Mouse (Mus musculus) embryonic facial prominence, embryonic 14.5 days (tissue): ENCODE results near the gene Fbxo41. TPM values are rescaled to one million over a fixed set of nuclear protein-coding genes. Genes with fewer than 3 reads are reported as not detected.

ENCODE experiments used
- ATAC-seq: fragments of 200-750 bp; cut with Nextera tagmentation; 2 replicates; pipeline ENCODE4 v1.8.0; 2017; ENCODE audit warnings: low read depth, moderate number of reproducible peaks, moderate TSS enrichment
- DNase-seq: peaks from one replicate; pipeline ENCODE4 v3.0.0-alpha.2; 2015; ENCODE audit warnings: low spot score
- H3K27ac ChIP-seq: fragments of 300-500 bp; sonication (generic); replicated peaks from 2 replicates; pipeline ENCODE4 v1.5.1; 2014; ENCODE audit warnings: low read depth, mild to moderate bottlenecking, low read length, moderate library complexity
- H3K27me3 ChIP-seq: fragments of 300-500 bp; sonication (generic); replicated peaks from 2 replicates; pipeline ENCODE4 v1.6.1; 2014; ENCODE audit warnings: low read length; ENCODE audit not compliant: control insufficient read depth, insufficient read depth
- H3K36me3 ChIP-seq: fragments of 300-500 bp; sonication (generic); 2 replicates; pipeline ENCODE4 v1.6.1; 2014; ENCODE audit warnings: low read length, mixed read lengths; ENCODE audit not compliant: control insufficient read depth, insufficient read depth
- H3K4me1 ChIP-seq: fragments of 300-500 bp; sonication (generic); 2 replicates; pipeline ENCODE4 v1.6.1; 2014; ENCODE audit warnings: antibody characterized with exemption, low read length; ENCODE audit not compliant: control insufficient read depth, insufficient read depth
- H3K4me2 ChIP-seq: fragments of 300-500 bp; sonication (generic); 2 replicates; pipeline ENCODE4 v1.6.1; 2014; ENCODE audit warnings: low read depth, mild to moderate bottlenecking, low read length, moderate library complexity, mixed read lengths
- H3K4me3 ChIP-seq: fragments of 300-500 bp; sonication (generic); 2 replicates; pipeline ENCODE4 v1.5.1; 2014; ENCODE audit warnings: low read depth, mild to moderate bottlenecking, low read length
- H3K9ac ChIP-seq: fragments of 300-500 bp; sonication (generic); 2 replicates; pipeline ENCODE4 v1.6.1; 2014; ENCODE audit warnings: low read depth, mild to moderate bottlenecking, low read length, moderate library complexity, mixed read lengths
- H3K9me3 ChIP-seq: fragments of 300-500 bp; sonication (generic); 2 replicates; pipeline ENCODE4 v1.6.1; 2016; ENCODE audit warnings: low read length; ENCODE audit not compliant: control insufficient read depth
- WGBS: fragments of 180-500 bp; shearing (Covaris S2); extraction: QIAGEN DNeasy Blood & Tissue Kit; methylation state at CpG from one replicate; pipeline ENCODE4 v1.1.7; 2014; 5-methylcytosine and 5-hydroxymethylcytosine counted together
- polyA plus RNA-seq: library from polyadenylated mRNA; unstranded; fragments of >200 nt; fragmentation: Nextera tagmentation; extraction: Ambion mirVana; gene quantifications from 2 replicates; pipeline ENCODE4 v1.2.1, GENCODE M21; 2014

Fbxo41 gene
- polyA plus RNA-seq, 1 experiment from 2014 or later, result 0.49 TPM

- no peaks in the 10 kb centered on the region for H3K36me3 ChIP-seq
- H3K27ac ChIP-seq, result no peak overlapping the region
- ATAC-seq (no peak), DNase-seq (peak; percentile 24)
- no peaks in the 10 kb centered on the region for H3K9me3 ChIP-seq
- peaks cover 59% of the 10 kb centered on the region for H3K27me3 ChIP-seq
- peak overlapping the region; percentile 39 for H3K4me3 ChIP-seq
- peaks cover 9% of the 10 kb centered on the region for H3K4me1 ChIP-seq
- H3K9ac ChIP-seq, result 0 out of 2 replicates have a peak overlapping the region, but pooled peaks have one; percentile 8
- WGBS, result 3% methylated on average over 56 of the region's 92 CpGs
- peak overlapping the region; percentile 56 for H3K4me2 ChIP-seq
Measured at GRCm38 (mm10) chr6:85483843-85484721, 18.7 kb downstream of the Fbxo41 start.

GRCm38 (mm10) chr6:85480685-85481084 is 22.1 kb downstream of the Fbxo41 start:
- no peaks in the 10 kb centered on the region for H3K36me3 ChIP-seq
- no peaks in the 10 kb centered on the region for H3K9me3 ChIP-seq
- H3K9ac ChIP-seq, result no peak overlapping the region
- peaks cover 9% of the 10 kb centered on the region for H3K4me1 ChIP-seq
- H3K4me2 ChIP-seq, result no peak overlapping the region
- peaks cover 54% of the 10 kb centered on the region for H3K27me3 ChIP-seq
- DNase-seq (no peak), ATAC-seq (no peak)
- WGBS, result 56% methylated on average over 13 of the region's 16 CpGs
- no peak overlapping the region for H3K4me3 ChIP-seq
- no peak overlapping the region for H3K27ac ChIP-seq

GRCm38 (mm10) chr6:85479979-85480378 is 22.8 kb downstream of the Fbxo41 start:
- H3K27me3 ChIP-seq, result peaks cover 48% of the 10 kb centered on the region

GRCm38 (mm10) chr6:85478416-85478815 is 24.4 kb downstream of the Fbxo41 start:
- Histone ChIP-seq H3K9me3 (no peaks in the 10 kb centered on the region), H3K36me3 (no peaks in the 10 kb centered on the region), H3K27me3 (peaks cover 32% of the 10 kb centered on the region), H3K4me1 (no peaks in the 10 kb centered on the region), H3K9ac (no peak overlapping the region), H3K4me3 (no peak overlapping the region), H3K4me2 (no peak overlapping the region), H3K27ac (no peak overlapping the region)
- WGBS, result 47% methylated on average over 14 of the region's 14 CpGs
- DNase-seq, result no peak
- no peak for ATAC-seq

More at GRCm38 (mm10) chr6:85479979-85480378, 22.8 kb downstream of the Fbxo41 start:
- Histone ChIP-seq H3K9me3 (no peaks in the 10 kb centered on the region), H3K4me1 (peaks cover 9% of the 10 kb centered on the region), H3K4me3 (no peak overlapping the region), H3K9ac (no peak overlapping the region), H3K27ac (no peak overlapping the region), H3K36me3 (no peaks in the 10 kb centered on the region), H3K4me2 (no peak overlapping the region)
- ATAC-seq, result no peak
- no peak for DNase-seq
- 73% methylated on average over 5 of the region's 5 CpGs for WGBS

GRCm38 (mm10) chr6:85477366-85477917 is 25.4 kb downstream of the Fbxo41 start:
- Histone ChIP-seq H3K36me3 (no peaks in the 10 kb centered on the region), H3K27me3 (peaks cover 23% of the 10 kb centered on the region), H3K27ac (no peak overlapping the region), H3K4me3 (no peak overlapping the region), H3K9me3 (no peaks in the 10 kb centered on the region), H3K9ac (no peak overlapping the region), H3K4me2 (no peak overlapping the region), H3K4me1 (no peaks in the 10 kb centered on the region)
- 34% methylated on average over 9 of the region's 10 CpGs for WGBS
- DNase-seq (peak; percentile 23), ATAC-seq (peak; percentile 48; the same call in 1 of the 2 replicates)

GRCm38 (mm10) chr6:85475581-85475980 is 27.2 kb downstream of the Fbxo41 start:
- Histone ChIP-seq H3K36me3 (no peaks in the 10 kb centered on the region), H3K4me3 (no peak overlapping the region), H3K4me2 (no peak overlapping the region), H3K27ac (no peak overlapping the region), H3K9me3 (no peaks in the 10 kb centered on the region), H3K27me3 (peaks cover 6% of the 10 kb centered on the region; the same call in 1 of the 2 replicates), H3K4me1 (no peaks in the 10 kb centered on the region), H3K9ac (no peak overlapping the region)
- 92% methylated on average over 3 of the region's 3 CpGs for WGBS
- DNase-seq (no peak), ATAC-seq (no peak)

GRCm38 (mm10) chr6:85472542-85472941 is 30.3 kb downstream of the Fbxo41 start:
- no peak overlapping the region for H3K4me2 ChIP-seq
- DNase-seq (no peak), ATAC-seq (no peak)
- no peaks in the 10 kb centered on the region for H3K4me1 ChIP-seq
- no peaks in the 10 kb centered on the region for H3K9me3 ChIP-seq
- no peaks in the 10 kb centered on the region for H3K27me3 ChIP-seq
- H3K36me3 ChIP-seq, result peaks cover 22% of the 10 kb centered on the region
- WGBS, result 53% methylated on average over 5 of the region's 5 CpGs
- H3K4me3 ChIP-seq, result no peak overlapping the region
- H3K9ac ChIP-seq, result no peak overlapping the region
- H3K27ac ChIP-seq, result no peak overlapping the region

- no peak overlapping the region for H3K27ac ChIP-seq
- WGBS, result 57% methylated on average over 8 of the region's 8 CpGs
- DNase-seq (no peak), ATAC-seq (no peak)
- H3K9ac ChIP-seq, result no peak overlapping the region
- no peak overlapping the region for H3K4me2 ChIP-seq
- H3K36me3 ChIP-seq, result peaks cover 28% of the 10 kb centered on the region
- no peaks in the 10 kb centered on the region for H3K27me3 ChIP-seq
- no peaks in the 10 kb centered on the region for H3K9me3 ChIP-seq
- H3K4me3 ChIP-seq, result no peak overlapping the region
- H3K4me1 ChIP-seq, result no peaks in the 10 kb centered on the region
Measured at GRCm38 (mm10) chr6:85471962-85472361, 30.8 kb downstream of the Fbxo41 start.
